Mouse (Mus musculus) brain, embryonic 14.5 days (tissue): ENCODE measurements around the gene Isy1.

Experiments used
- CTCF ChIP-seq: fragments of 200-500 bp; IDR thresholded peaks from 2 replicates; pipeline ENCODE4 v1.5.1; 2012; ENCODE audit warnings: inconsistent platforms, mild to moderate bottlenecking, moderate library complexity, borderline replicate concordance; ENCODE audit not compliant: insufficient read depth, insufficient read length; ENCODE audit errors: extremely low read depth
- POLR2A ChIP-seq: fragments of 200-500 bp; IDR thresholded peaks from 2 replicates; pipeline ENCODE4 v1.6.1; 2012; ENCODE audit warnings: mild to moderate bottlenecking, inconsistent platforms, borderline replicate concordance; ENCODE audit not compliant: poor library complexity, insufficient read depth, insufficient read length, severe bottlenecking; ENCODE audit errors: extremely low read depth

GRCm38 (mm10) chr6:87839797-87840341 is 1.3 kb upstream of the Isy1 start:
- TF ChIP-seq POLR2A = no peak
- TF ChIP-seq CTCF = no peak
